Mouse (Mus musculus): ENCODE results near the gene Gramd1b.

The Gramd1b gene

DNA sequence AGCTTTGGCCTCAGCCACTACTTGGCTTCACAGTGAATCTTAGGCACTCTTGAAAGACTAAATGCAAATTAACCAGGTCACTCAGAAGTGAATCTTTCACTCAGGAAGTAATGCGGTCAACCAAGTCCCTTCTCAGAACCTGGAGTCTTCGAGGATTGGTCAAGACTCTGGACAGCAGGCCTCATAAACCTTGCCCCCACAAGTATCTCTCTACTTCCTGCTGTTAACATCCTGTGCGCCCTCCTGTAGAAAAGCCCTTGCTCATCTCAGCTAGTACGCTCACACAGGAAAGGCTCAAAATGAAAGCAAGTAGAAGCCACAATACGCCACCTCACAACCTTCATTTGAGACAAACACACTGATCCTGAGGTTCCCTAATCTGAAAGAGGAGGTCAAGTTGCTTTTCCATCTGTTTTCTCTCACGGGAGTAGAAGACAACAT lies 107.7 kb downstream of the Gramd1b start:
- no peak for DNase-seq (ENCODE audit: low spot score)

DNA sequence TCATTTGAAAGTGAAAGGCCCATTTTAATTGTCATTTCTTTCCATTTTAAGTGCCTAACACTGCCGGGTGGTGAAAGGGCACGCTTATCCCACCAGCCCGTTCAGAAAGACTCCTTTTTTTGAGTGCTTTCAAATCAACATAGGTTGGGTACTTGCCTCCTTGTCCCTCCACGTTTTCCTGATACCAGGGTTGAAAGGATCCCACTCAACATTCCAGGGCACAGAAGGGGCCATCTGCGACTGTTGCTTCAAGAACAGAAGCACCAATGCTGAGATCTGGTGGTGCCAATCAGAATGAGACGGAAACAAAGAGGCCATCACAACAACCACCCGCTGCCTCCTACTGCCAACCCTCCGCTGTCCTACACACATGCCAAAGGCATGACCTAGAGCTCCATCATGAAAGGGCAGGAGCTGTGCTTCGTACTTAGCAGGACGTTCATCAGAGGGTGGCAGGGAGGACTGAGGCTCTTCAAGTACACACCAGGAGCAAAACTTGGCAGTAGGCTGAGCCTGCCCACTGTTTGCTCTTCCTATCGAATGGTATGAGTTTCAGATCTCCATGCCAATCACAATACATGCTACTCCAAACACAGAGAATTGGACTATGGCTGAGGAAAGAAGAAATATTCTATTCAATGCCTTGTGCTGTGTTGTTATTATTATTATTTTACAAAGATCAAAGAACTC lies 108.7 kb downstream of the Gramd1b start:
- DNase-seq (ENCODE audit: low spot score): no peak

DNA sequence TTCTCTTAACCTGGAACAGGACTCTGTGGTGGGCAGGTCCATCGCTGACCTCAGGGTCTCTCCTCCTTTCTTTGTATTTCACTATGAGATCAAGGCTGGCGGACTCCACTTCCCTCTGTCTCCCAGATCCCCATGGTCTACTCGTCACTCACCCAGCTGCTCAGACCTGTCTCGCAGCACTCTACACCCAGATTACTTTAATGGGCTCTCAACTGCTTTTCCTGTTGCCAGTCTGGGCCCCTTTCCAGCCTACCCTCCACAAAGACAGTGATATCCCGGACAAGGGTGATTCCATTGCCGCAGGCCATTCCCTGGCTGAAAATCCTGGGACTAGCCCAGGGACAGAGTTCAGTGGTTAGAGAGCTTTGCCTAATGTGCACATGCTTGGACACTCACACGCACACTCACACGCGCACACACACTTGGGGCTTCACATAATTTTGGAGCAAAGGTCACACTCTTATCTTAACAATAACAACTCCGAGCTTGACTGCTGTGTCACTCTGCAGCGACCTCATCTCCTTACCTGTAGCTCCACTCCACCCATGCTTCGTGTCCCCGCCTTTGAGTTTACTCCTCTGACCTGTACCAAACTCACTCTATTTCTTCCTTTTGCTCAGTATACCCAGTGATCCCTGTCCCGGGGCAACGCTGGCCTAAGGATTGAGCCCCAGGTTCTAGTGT lies 110.4 kb downstream of the Gramd1b start:
- no peak for DNase-seq (ENCODE audit: low spot score)

DNA sequence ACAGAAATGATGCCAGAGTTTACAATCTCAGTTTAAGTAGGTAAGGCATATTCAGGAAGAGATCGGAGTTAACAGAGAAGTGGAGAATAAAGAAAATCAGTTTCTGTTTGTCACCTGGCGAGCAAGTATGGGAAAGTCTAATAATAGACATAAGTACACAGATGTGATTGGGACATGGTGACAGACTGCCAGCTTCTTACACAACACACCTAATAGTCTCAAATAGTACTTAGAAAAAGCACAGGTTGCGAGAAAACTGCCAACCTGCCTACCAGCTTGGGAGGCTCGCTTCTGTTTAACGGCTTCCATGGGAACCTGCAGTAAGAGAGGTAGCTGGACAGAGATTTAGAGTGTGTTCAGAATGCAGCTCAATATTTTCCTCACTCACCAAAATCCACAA lies 112.4 kb downstream of the Gramd1b start:
- no peak for DNase-seq (ENCODE audit: low spot score)

DNA sequence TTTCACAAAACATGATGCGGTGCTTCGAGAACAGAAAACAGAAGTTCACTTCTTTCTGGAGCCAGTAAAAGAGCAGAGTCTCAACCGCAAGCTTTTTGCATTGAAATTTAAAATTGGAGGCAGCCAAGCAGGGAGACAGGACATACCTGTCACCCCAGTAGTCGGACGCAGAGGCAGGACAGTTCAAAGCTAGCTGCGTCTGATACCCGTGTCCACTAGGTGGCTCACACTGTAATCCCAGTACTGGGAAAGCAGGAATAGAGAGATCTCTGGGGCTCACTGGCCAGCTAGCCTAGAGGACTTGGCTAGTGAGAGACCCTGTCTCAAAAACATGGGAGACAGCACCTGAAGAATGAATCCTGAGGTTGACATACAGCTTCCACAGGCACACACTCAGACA lies 115.0 kb downstream of the Gramd1b start:
- DNase-seq (ENCODE audit: low spot score): no peak

DNA sequence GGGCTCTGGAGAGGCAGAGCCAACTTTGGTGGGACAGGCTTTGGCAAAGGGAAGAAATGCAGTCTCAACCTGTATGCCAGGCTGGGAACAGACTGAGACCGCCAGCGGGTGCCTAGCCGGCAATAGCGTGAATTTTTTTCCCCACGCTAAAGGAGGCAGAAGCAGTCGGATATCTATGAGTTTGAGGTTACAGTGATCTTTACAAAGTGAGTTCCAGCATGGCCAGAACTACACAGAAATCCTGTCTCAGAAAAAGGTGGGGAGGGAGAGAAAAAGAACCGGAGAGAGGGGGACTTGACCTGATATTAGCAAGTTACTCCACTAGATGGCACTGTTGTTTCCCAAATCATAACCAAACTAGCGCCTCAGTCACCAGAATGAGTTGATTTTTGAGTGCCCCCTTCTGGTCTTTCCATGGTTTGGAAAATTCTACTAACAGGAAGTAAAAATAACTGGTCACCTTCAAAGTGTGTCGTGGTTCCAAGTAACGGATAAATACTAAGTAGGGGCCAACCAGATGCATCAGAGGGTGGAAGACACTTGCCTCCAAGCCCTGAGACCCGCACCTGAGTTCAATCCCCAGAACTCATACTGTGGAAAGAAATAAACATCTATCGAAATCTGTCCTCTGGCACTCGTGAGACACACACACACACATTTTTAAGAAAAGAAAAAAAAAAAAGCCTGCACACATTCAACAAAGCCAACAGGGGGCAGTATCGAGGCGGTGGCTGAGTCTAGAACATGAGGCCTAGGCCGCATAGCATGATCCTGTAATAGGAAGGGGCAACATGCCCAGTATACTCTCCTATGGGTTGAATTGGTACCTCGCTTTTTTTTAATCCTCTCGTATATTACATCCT lies 116.0 kb downstream of the Gramd1b start:
- no peak for DNase-seq (ENCODE audit: low spot score)

DNA sequence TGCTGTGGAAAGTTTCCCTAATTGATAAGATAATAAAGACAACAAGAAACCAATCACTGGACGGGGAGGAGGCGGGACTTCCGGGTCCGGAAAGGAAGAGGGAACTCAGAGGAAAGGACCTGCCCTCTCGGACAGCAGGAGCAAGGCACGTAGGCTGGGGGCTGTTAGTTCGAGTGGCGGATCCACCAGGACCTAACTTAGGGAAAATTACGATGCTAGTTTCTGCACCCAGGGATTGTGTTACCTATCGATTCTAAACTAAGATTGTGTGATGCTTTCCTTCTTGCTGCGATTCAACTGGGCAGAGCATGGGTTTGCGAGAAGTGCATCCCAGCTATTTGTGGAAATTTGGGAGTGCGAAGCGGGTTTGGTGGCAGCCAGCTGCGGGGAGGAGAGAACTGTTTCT lies 116.7 kb downstream of the Gramd1b start:
- peak; percentile 63 for DNase-seq (ENCODE audit: low spot score)

DNA sequence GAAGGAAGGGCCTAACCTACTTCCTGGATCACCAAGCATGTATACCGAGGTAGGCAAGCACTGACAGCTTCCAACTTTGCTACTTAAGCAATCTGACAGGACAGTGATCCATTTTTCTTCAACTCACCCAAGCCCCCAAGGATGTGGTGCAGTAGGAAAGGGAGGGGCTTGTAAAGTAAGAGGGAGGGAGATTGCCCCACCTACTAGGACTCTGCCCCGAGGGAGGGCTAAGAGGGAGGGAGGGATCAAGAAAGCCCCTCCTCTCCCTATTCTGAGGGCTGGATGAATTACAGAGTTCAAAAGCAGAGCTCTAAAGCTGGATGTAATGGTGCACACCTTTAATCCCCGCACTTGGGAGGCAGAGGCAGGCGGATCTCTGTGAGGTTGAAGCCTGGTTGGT lies 117.6 kb downstream of the Gramd1b start:
- no peak for DNase-seq (ENCODE audit: low spot score)

DNA sequence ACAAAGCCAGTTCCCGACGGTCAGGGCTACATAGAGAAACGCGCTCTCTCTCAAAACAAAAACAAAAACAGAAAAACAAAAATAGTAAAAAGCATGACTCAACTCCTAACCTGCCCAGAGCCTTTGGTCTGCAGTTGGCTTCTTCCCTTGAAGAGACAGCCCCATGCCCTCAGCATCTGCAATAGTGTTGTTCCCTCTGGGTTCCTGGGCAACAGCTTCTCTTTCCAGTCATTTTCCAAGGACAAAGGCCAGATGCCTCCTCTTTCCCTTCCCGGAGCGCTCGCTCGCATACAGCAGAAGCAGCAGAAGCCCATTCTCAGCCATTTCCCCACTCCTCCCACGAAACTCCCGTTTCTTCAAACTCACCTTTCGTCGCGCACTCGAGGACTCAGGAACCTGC lies 118.3 kb downstream of the Gramd1b start:
- DNase-seq (ENCODE audit: low spot score): no peak

DNA sequence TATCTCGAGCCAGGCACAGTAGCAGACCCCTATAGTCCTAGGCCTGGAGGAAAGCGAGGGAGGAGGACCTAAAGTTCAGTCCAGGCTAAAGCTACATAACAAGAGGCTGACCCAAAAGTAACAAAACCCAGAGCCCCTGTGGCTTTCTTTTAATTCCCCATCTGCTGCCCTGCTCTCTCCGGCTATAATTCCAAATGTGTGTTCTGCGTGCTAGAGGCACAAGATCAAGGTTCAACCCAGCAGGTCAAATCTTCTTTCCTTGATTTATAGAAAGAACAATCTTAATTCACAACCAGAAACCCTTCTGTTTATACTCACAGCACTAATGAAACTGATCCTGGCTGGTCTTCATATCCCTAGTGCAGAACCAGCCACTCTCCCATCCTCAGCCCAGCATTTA lies 118.9 kb downstream of the Gramd1b start:
- DNase-seq (ENCODE audit: low spot score): no peak

DNA sequence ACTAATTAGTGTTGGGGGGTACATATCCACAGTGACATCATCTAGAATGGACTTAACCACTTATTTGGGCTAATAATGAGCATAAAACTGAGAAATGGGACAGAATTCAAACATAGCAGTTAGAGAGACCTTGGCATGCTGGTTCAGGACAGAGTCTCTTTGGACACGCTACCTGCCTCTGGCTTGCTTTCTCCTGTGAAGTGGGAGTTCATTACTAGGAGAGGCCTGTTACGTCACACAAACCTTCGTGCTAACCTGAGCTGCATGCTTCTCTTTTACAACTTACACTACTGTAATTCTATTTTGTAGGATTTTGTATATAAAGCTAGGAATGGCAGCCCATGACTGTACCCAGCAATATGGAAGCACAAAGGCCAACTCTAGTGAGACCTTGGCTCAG lies 120.3 kb downstream of the Gramd1b start:
- DNase-seq (ENCODE audit: low spot score): no peak

DNA sequence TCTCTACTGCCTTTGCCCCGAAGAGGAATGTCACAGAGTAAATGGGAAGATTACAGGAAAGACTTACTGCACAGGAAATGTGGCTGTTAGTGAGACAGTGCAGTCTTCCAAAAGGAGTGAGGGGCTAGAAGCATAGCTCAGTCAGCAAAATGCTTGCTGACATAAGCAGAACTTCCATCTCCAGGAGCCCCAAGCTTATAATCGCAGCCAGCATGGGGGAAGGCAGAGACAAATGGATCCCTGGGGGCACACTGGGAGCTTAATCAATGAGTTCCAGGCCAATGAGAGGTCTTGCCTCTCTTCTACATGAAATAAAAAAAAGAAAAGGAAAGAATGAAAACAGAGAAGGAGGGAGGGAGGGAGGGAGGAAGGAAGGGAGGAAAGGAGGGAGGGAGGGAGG lies 122.1 kb downstream of the Gramd1b start:
- no peak for DNase-seq (ENCODE audit: low spot score)

DNA sequence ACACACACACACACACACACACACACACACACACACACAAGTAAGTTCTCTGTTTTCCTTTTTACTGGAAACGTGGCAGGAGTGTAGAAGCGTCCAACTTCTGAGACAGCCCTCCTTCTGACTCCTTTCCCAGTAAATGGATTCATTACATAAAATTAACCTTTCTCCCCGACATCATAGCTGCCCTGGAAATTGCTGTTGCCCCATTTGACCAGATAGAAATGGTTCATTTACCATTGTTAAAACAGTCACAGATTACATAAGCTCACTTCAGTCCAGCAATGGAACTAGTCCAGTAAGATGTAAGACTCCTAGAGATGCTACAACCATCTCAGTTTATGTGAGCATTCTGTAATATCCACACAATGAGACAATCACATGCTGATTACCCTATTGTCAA lies 122.8 kb downstream of the Gramd1b start:
- no peak for DNase-seq (ENCODE audit: low spot score)

DNA sequence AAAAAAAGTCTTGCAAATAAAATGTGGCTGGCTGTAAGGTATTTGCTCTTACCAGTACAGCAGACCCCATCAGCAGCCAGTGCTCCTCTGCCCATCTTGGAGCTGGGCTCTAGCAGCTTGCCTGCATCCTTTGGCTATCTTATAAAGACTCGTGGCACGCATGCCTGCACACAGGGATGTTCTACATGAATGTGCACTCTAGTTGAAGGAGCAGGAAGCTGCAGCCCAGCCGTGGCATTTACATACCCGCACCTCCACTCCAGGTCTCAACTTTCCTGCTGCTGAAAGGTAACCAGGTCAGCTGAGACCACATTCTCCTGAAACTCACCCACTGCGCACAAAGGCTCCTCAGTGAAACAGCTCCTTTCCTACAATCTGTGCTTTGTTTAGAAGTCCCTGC lies 123.3 kb downstream of the Gramd1b start:
- DNase-seq (ENCODE audit: low spot score): no peak

DNA sequence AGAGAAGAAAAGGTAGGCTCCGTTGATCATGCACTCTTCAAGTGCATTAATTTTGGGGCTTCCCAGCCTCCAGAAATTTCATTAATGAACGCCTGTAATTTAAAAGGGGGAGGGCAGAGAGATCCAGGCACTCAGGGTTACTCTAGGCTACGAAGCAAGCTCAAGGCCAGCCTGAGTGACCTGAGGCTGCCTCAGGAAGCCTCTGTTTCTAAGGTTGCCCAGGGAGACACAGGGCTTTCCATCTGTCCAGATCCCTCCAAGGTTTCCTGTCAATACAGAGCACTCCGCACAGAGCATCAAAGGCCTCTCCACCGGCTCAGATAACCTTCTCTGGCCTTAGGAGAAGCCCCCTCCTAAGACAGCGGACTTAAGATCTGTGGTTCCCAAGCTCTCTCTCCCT lies 125.4 kb downstream of the Gramd1b start:
- DNase-seq (ENCODE audit: low spot score): no peak

DNA sequence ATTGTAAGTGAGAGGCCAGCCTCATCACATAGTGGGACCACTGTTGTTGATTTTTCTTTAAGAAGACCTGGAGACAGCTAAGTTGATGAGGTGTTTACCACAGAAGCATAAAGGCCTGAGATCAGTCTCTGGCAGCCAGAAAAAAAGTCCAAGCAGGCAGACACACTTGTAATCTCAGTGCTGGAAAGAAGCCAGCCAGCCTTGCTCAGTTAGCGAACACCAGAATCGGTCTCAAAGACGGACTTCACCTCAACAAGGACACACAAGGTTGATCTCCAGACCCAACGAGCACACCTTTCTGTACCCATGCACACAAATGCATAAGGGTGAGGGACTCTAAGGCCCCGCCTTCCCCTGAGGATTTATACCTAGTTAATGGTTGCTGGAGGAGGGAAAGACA lies 125.9 kb downstream of the Gramd1b start:
- no peak for DNase-seq (ENCODE audit: low spot score)

DNA sequence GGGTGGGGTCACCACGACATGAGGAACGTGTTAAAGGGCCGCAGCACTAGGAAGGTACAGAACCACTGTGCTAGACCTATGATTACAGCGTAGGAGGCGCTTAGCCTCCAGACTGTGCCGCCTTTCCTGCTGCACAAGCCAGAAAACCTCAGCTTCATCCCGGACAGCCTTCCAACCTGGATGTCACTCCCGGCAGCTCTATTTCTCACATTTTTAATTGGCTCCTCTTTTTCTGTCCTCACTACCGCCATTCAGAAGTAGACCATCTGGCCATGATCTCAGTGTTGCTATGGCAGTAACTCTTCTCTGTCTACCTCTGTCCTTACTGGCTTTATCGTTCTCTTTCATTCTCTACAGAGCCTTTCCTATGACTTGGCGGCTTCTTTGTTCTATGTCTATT lies 126.5 kb downstream of the Gramd1b start:
- DNase-seq (ENCODE audit: low spot score): no peak

DNA sequence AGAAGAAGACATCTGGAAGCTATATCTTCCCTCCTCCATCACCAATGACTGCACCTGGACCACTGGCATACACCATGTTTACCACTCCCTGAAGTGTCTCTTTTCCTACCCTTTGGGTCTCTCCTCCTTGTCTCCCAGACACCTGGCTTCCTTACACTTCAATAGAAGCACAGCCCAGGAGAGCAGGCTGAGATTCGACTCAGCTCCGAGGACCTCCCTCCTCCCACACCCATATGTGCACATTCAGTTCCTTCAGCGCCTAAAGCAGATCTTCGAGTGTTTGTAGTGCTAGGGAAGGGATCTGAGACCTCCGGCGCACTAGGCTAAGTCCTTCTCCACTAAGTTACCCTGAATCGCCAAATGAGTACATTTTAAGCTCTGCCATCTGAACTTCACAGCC lies 127.4 kb downstream of the Gramd1b start:
- DNase-seq (ENCODE audit: low spot score): no peak

DNA sequence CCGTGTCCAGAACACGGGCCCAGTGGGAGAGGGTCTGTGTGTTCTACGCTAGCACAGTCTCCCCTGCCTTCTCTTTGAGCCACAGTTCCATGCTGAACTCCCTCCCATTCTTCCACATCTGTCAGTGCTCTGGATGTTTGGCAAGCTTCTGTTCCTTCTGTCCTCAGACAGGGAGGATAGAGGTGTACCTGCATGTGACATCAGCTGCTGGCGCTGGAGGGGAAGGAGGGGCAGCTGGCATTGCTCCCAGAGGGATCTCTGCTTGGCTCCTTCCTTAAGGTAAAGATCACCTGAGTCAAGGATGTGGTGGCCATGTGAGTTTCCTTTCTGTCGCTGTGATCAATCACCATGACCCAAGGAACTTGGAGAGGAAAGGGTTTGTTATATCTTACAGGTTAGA lies 129.4 kb downstream of the Gramd1b start:
- DNase-seq (ENCODE audit: low spot score): no peak

DNA sequence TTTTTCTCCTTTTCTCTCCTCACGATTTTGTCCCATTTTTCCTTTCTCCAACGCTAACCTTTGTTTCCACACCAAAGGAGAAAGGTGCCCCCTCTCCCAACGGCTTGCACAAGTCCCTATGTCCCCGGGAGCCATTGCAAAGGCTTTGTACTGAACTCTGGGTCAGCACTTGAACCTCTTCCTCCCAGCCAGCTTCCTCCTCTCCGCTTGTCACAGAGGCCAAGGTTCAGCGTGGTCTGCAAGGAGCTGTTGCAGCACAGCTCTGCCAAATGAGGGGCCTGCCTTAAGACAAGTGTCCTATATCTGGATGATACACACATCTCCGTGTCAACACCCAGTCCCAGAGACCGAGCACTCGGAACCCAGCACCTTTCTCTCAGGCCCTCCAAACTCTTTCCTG lies 130.3 kb downstream of the Gramd1b start:
- no peak for DNase-seq (ENCODE audit: low spot score)

DNA sequence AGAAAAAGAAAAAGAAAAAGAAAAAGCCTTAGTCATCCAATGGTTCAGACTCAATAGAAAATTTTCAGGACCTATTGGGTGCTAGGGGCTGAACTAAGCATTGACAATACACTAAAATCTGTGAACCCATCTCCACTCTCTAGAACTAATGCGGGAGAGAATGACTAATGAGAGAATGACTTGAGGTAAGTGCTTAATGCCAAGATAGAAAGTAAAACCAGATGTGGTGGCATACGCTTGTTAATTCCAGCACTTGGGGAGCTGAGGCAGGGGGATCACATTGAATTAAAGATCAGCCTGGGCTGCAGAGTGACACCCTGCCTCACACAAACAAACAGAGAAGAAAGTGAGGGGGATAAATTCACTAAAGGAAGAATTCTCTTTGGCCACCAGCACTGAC lies 131.0 kb downstream of the Gramd1b start:
- DNase-seq (ENCODE audit: low spot score): no peak

DNA sequence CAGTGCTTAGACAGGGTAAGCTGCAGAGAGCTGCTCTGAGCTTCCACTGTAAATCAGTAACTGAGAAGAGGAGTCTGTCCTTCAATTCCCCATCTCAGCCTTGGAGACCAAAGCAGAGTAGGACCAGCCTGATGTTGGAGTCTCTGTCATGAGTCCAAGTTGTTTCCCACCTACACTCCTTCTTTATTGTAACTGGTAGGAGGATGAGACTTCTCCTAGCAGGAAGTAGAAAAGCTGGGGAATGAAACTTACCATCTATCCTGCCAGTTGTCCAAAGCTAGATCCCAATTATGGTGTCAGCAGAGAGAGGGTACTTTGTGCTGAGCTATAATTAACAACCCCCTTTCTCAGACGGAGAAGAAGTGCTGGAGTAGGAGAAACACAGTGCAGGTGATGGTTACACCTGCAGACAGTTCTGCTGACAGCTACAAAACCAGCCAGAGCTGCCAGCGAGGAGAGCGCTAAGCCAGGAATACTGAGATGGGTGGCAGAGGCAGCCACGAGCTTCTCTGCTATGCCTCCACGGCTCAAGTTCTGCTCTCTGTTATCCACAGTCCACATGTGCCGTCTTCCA lies 131.7 kb downstream of the Gramd1b start:
- no peak for DNase-seq (ENCODE audit: low spot score)
